Mouse (Mus musculus) left cerebral cortex, postnatal 4 days (tissue): ENCODE measurements around the gene 9130023H24Rik. TPM values are rescaled to one million over a fixed set of nuclear protein-coding genes. Genes with fewer than 3 reads are reported as not detected.
A peak's percentile ranks its signal among the peaks of the same experiment; 100 is the strongest.

Experiments
- DNase-seq: peaks from one replicate; pipeline ENCODE4 v3.0.0-alpha.2; 2022
- intact Hi-C: fragments of 180-260 bp; cut with DNase I; formaldehyde crosslinking; loops from one replicate; pipeline ENCODE4 v1.15.1; 2025
- total RNA-seq, 2 experiments: library from RNA; stranded (reverse); gene quantifications; 2 replicates each; pipeline ENCODE4 v1.2.3; 2021

The 9130023H24Rik gene
- total RNA-seq, 2 experiments from 2014 or later = 5.0 to 5.2 TPM

GRCm38 (mm10) chr7:128247443-128247842, 9.6 kb upstream of the 9130023H24Rik start:
- intact Hi-C loops = loop anchor here (5.0 to 10.0 kb wide), 3 partner anchors 100 to 445 kb away; partner anchors contain the start of gene Rgs10
- DNase-seq = peak; percentile 89

- intact Hi-C loops = loop anchor here (5.0 to 10.0 kb wide), 3 partner anchors 101 to 446 kb away; partner anchors contain the start of gene Rgs10
- DNase-seq = peak; percentile 45
Measured at GRCm38 (mm10) chr7:128246496-128247391, 8.9 kb upstream of the 9130023H24Rik start, which contains the start of gene Tgfb1i1. TSS of gene Tgfb1i1 (plus strand) at chr7:128246812.

- no peak for DNase-seq
- intact Hi-C loops = loop anchor here (5.0 to 10.0 kb wide), 3 partner anchors 102 to 447 kb away; partner anchors contain the start of gene Rgs10
Measured at GRCm38 (mm10) chr7:128245547-128245946, 7.7 kb upstream of the 9130023H24Rik start.

GRCm38 (mm10) chr7:128244410-128245025, 6.7 kb upstream of the 9130023H24Rik start:
- intact Hi-C loops = loop anchor here (5.0 to 10.0 kb wide), 3 partner anchors 103 to 448 kb away; partner anchors contain the start of gene Rgs10
- no peak for DNase-seq

GRCm38 (mm10) chr7:128243921-128244320, 6.1 kb upstream of the 9130023H24Rik start:
- no peak for DNase-seq
- intact Hi-C loops = loop anchor here (10.0 kb wide), 1 partner anchor 171 kb away; the partner anchor contains the start of gene Rgs10

GRCm38 (mm10) chr7:128242331-128242730, 4.5 kb upstream of the 9130023H24Rik start:
- no peak for DNase-seq
- intact Hi-C loops = loop anchor here (10.0 kb wide), 1 partner anchor 172 kb away; the partner anchor contains the start of gene Rgs10

GRCm38 (mm10) chr7:128240131-128240784, 2.4 kb upstream of the 9130023H24Rik start:
- intact Hi-C loops = loop anchor here (10.0 kb wide), 1 partner anchor 175 kb away; the partner anchor contains the start of gene Rgs10
- DNase-seq = peak; percentile 43

GRCm38 (mm10) chr7:128238991-128239390, 1.2 kb upstream of the 9130023H24Rik start:
- intact Hi-C loops = no loop called here
- DNase-seq = no peak

GRCm38 (mm10) chr7:128237593-128237926, 271 bp downstream of the 9130023H24Rik start:
- DNase-seq = no peak
- intact Hi-C loops = no loop called here

- DNase-seq = peak; percentile 87
- intact Hi-C loops = no loop called here
Measured at GRCm38 (mm10) chr7:128236856-128237592, 807 bp downstream of the 9130023H24Rik start, which contains the start of gene Armc5. TSS of gene Armc5 (plus strand) at chr7:128237342.

- intact Hi-C loops = no loop called here
- no peak for DNase-seq
Measured at GRCm38 (mm10) chr7:128236426-128236825, 1.4 kb downstream of the 9130023H24Rik start.

GRCm38 (mm10) chr7:128235481-128235880, 2.4 kb downstream of the 9130023H24Rik start:
- DNase-seq = no peak
- intact Hi-C loops = no loop called here

GRCm38 (mm10) chr7:128234796-128235195, 3.0 kb downstream of the 9130023H24Rik start:
- DNase-seq = no peak
- intact Hi-C loops = no loop called here

- no peak for DNase-seq
- intact Hi-C loops = no loop called here
Measured at GRCm38 (mm10) chr7:128231741-128232140, 6.1 kb downstream of the 9130023H24Rik start.

- no peak for DNase-seq
- intact Hi-C loops = no loop called here
Measured at GRCm38 (mm10) chr7:128220936-128221335, 16.9 kb downstream of the 9130023H24Rik start.

- no peak for DNase-seq
- intact Hi-C loops = no loop called here
Measured at GRCm38 (mm10) chr7:128219952-128220351, 17.9 kb downstream of the 9130023H24Rik start.

- intact Hi-C loops = loop anchor here (2.0 to 5.0 kb wide), 2 partner anchors 109 to 223 kb away; no protein-coding TSS in a partner anchor
- DNase-seq = no peak
Measured at GRCm38 (mm10) chr7:128209826-128210225, 28.0 kb downstream of the 9130023H24Rik start.

- intact Hi-C loops = loop anchor here (2.0 to 5.0 kb wide), 2 partner anchors 107 to 221 kb away; no protein-coding TSS in a partner anchor
- DNase-seq = peak; percentile 59
Measured at GRCm38 (mm10) chr7:128208187-128208586, 29.6 kb downstream of the 9130023H24Rik start.

- no peak for DNase-seq
- intact Hi-C loops = loop anchor here (5.0 kb wide), 1 partner anchor 219 kb away; no protein-coding TSS in a partner anchor
Measured at GRCm38 (mm10) chr7:128206152-128206551, 31.7 kb downstream of the 9130023H24Rik start, which contains the start of gene Cox6a2. TSS of gene Cox6a2 (minus strand) at chr7:128206387.
